Mouse (Mus musculus): ENCODE results near the gene Actl10. TPM values are rescaled to one million over a fixed set of nuclear protein-coding genes. Genes with fewer than 3 reads are reported as not detected.

Actl10 gene
- polyA plus RNA-seq, 1 experiment from 2014 or later, result not detected

- WGBS, result 77% methylated on average over 3 of the region's 3 CpGs
Observed at GRCm38 (mm10) chr2:154593025-154593424, 41.4 kb downstream of the Actl10 start.

GRCm38 (mm10) chr2:154595775-154596174, 44.2 kb downstream of the Actl10 start:
- no peak overlapping the region for H3K27ac ChIP-seq (replicated peaks; ENCODE audit: low read depth, low read length)
- ATAC-seq (ENCODE audit: low read depth), result no peak

More at GRCm38 (mm10) chr2:154593025-154593424, 41.4 kb downstream of the Actl10 start:
- H3K9ac ChIP-seq (ENCODE audit: low read depth, low read length), result no peak overlapping the region
- no peaks in the 10 kb centered on the region for H3K9me3 ChIP-seq (ENCODE audit: control insufficient read depth, low read length)
- ATAC-seq (ENCODE audit: low read depth), result no peak
- H3K27me3 ChIP-seq (replicated peaks; ENCODE audit: control insufficient read depth, insufficient read depth, low read length), result no peaks in the 10 kb centered on the region
- no peak overlapping the region for H3K4me2 ChIP-seq (ENCODE audit: low read depth, low read length)
- DNase-seq (ENCODE audit: low spot score), result no peak
- H3K27ac ChIP-seq (replicated peaks; ENCODE audit: low read depth, low read length), result no peak overlapping the region
- no peaks in the 10 kb centered on the region for H3K4me1 ChIP-seq (ENCODE audit: control insufficient read depth, insufficient read depth, low read length)
- peaks cover 23% of the 10 kb centered on the region; the same call in 1 of the 2 replicates for H3K36me3 ChIP-seq (ENCODE audit: control insufficient read depth, insufficient read depth, low read length)
- no peak overlapping the region for H3K4me3 ChIP-seq (ENCODE audit: low read depth, low read length)

GRCm38 (mm10) chr2:154597399-154597798, 45.8 kb downstream of the Actl10 start:
- no peak overlapping the region for H3K4me2 ChIP-seq (ENCODE audit: low read depth, low read length)
- no peak overlapping the region for H3K27ac ChIP-seq (replicated peaks; ENCODE audit: low read depth, low read length)
- H3K36me3 ChIP-seq (ENCODE audit: control insufficient read depth, insufficient read depth, low read length), result peaks cover 23% of the 10 kb centered on the region; the same call in 1 of the 2 replicates
- no peaks in the 10 kb centered on the region for H3K27me3 ChIP-seq (replicated peaks; ENCODE audit: control insufficient read depth, insufficient read depth, low read length)
- H3K9ac ChIP-seq (ENCODE audit: low read depth, low read length), result no peak overlapping the region
- WGBS, result 86% methylated on average over 3 of the region's 3 CpGs
- H3K9me3 ChIP-seq (ENCODE audit: control insufficient read depth, low read length), result no peaks in the 10 kb centered on the region
- ATAC-seq (ENCODE audit: low read depth) (no peak), DNase-seq (ENCODE audit: low spot score) (no peak)
- no peaks in the 10 kb centered on the region for H3K4me1 ChIP-seq (ENCODE audit: control insufficient read depth, insufficient read depth, low read length)
- H3K4me3 ChIP-seq (ENCODE audit: low read depth, low read length), result no peak overlapping the region

More at GRCm38 (mm10) chr2:154595775-154596174, 44.2 kb downstream of the Actl10 start:
- H3K4me1 ChIP-seq (ENCODE audit: control insufficient read depth, insufficient read depth, low read length), result no peaks in the 10 kb centered on the region
- H3K4me2 ChIP-seq (ENCODE audit: low read depth, low read length), result no peak overlapping the region
- DNase-seq (ENCODE audit: low spot score), result no peak
- no peaks in the 10 kb centered on the region for H3K27me3 ChIP-seq (replicated peaks; ENCODE audit: control insufficient read depth, insufficient read depth, low read length)
- WGBS, result 78% methylated on average over 5 of the region's 5 CpGs
- no peak overlapping the region for H3K4me3 ChIP-seq (ENCODE audit: low read depth, low read length)
- H3K9ac ChIP-seq (ENCODE audit: low read depth, low read length), result no peak overlapping the region
- no peaks in the 10 kb centered on the region for H3K9me3 ChIP-seq (ENCODE audit: control insufficient read depth, low read length)
- peaks cover 23% of the 10 kb centered on the region; the same call in 1 of the 2 replicates for H3K36me3 ChIP-seq (ENCODE audit: control insufficient read depth, insufficient read depth, low read length)

- H3K4me1 ChIP-seq (ENCODE audit: control insufficient read depth, insufficient read depth, low read length), result peaks cover 8% of the 10 kb centered on the region
- WGBS, result 66% methylated on average over 6 of the region's 6 CpGs
- ATAC-seq (ENCODE audit: low read depth) (no peak), DNase-seq (ENCODE audit: low spot score) (no peak)
- H3K4me2 ChIP-seq (ENCODE audit: low read depth, low read length), result no peak overlapping the region
- H3K9me3 ChIP-seq (ENCODE audit: control insufficient read depth, low read length), result no peaks in the 10 kb centered on the region
- H3K27me3 ChIP-seq (replicated peaks; ENCODE audit: control insufficient read depth, insufficient read depth, low read length), result no peaks in the 10 kb centered on the region
- no peak overlapping the region for H3K4me3 ChIP-seq (ENCODE audit: low read depth, low read length)
- no peak overlapping the region for H3K27ac ChIP-seq (replicated peaks; ENCODE audit: low read depth, low read length)
- no peak overlapping the region for H3K9ac ChIP-seq (ENCODE audit: low read depth, low read length)
- 0 out of 2 replicates have a peak, but pooled peaks cover 5% of the 10 kb centered on the region for H3K36me3 ChIP-seq (ENCODE audit: control insufficient read depth, insufficient read depth, low read length)
Observed at GRCm38 (mm10) chr2:154600586-154600985, 49.0 kb downstream of the Actl10 start.

- H3K9ac ChIP-seq (ENCODE audit: low read depth, low read length), result no peak overlapping the region
- no peaks in the 10 kb centered on the region for H3K36me3 ChIP-seq (ENCODE audit: control insufficient read depth, insufficient read depth, low read length)
- H3K27me3 ChIP-seq (replicated peaks; ENCODE audit: control insufficient read depth, insufficient read depth, low read length), result no peaks in the 10 kb centered on the region
- DNase-seq (ENCODE audit: low spot score) (no peak), ATAC-seq (ENCODE audit: low read depth) (no peak)
- 74% methylated on average over 3 of the region's 3 CpGs for WGBS
- no peak overlapping the region for H3K27ac ChIP-seq (replicated peaks; ENCODE audit: low read depth, low read length)
- H3K9me3 ChIP-seq (ENCODE audit: control insufficient read depth, low read length), result no peaks in the 10 kb centered on the region
- no peak overlapping the region for H3K4me2 ChIP-seq (ENCODE audit: low read depth, low read length)
- H3K4me1 ChIP-seq (ENCODE audit: control insufficient read depth, insufficient read depth, low read length), result peaks cover 8% of the 10 kb centered on the region
- no peak overlapping the region for H3K4me3 ChIP-seq (ENCODE audit: low read depth, low read length)
Observed at GRCm38 (mm10) chr2:154601324-154601723, 49.7 kb downstream of the Actl10 start.

Other genes with a start within 250 kb of the Actl10 start
- gene Bpifb9b, start 244.5 kb upstream of the Actl10 start, polyA plus RNA-seq (2014; fragmentation: Nextera tagmentation; extraction: Ambion mirVana), result 0.38 and 3.6 TPM in 2 replicates
- gene Cdk5rap1, start 178.8 kb upstream of the Actl10 start, polyA plus RNA-seq (2014; fragmentation: Nextera tagmentation; extraction: Ambion mirVana), result 16.4 and 24.1 TPM in 2 replicates
- 8.6 and 10.4 TPM in 2 replicates for gene Snta1, start 143.7 kb upstream of the Actl10 start, polyA plus RNA-seq (2014; fragmentation: Nextera tagmentation; extraction: Ambion mirVana)
- 31.3 and 31.5 TPM in 2 replicates for gene Cbfa2t2, start 115.3 kb upstream of the Actl10 start, polyA plus RNA-seq (2014; fragmentation: Nextera tagmentation; extraction: Ambion mirVana)
- 0.63 and 0.78 TPM in 2 replicates for gene 1700003F12Rik, start 4.7 kb upstream of the Actl10 start, polyA plus RNA-seq (2014; fragmentation: Nextera tagmentation; extraction: Ambion mirVana)
- gene Necab3, start 7.1 kb downstream of the Actl10 start, polyA plus RNA-seq (2014; fragmentation: Nextera tagmentation; extraction: Ambion mirVana), result 2.4 and 3.9 TPM in 2 replicates
- 8.8 and 10.5 TPM in 2 replicates for gene E2f1, start 18.1 kb downstream of the Actl10 start, polyA plus RNA-seq (2014; fragmentation: Nextera tagmentation; extraction: Ambion mirVana)
- gene Pxmp4, start 51.9 kb downstream of the Actl10 start, polyA plus RNA-seq (2014; fragmentation: Nextera tagmentation; extraction: Ambion mirVana), result 24.1 and 26.9 TPM in 2 replicates
- 1.2 TPM in 2 replicates for gene Zfp341, start 61.5 kb downstream of the Actl10 start, polyA plus RNA-seq (2014; fragmentation: Nextera tagmentation; extraction: Ambion mirVana)
- gene 4930519P11Rik, start 61.7 kb downstream of the Actl10 start, polyA plus RNA-seq (2014; fragmentation: Nextera tagmentation; extraction: Ambion mirVana), result 0.77 TPM in 1 of 2 replicates, not detected in the other
- gene Chmp4b, start 99.9 kb downstream of the Actl10 start, polyA plus RNA-seq (2014; fragmentation: Nextera tagmentation; extraction: Ambion mirVana), result 21.2 and 21.9 TPM in 2 replicates
- not detected in 2 replicates for gene Gm14214, start 218.3 kb downstream of the Actl10 start, polyA plus RNA-seq (2014; fragmentation: Nextera tagmentation; extraction: Ambion mirVana)
- 54.5 and 72.8 TPM in 2 replicates for gene Raly, start 239.3 kb downstream of the Actl10 start, polyA plus RNA-seq (2014; fragmentation: Nextera tagmentation; extraction: Ambion mirVana)
- 5.3 and 6.0 TPM in 2 replicates for gene a, start 239.6 kb downstream of the Actl10 start, polyA plus RNA-seq (2014; fragmentation: Nextera tagmentation; extraction: Ambion mirVana)

Measured in embryonic facial prominence, embryonic 14.5 days (tissue).